Mouse (Mus musculus): Measurements from ENCODE around the gene Pqlc3.

Gene Pqlc3

DNA sequence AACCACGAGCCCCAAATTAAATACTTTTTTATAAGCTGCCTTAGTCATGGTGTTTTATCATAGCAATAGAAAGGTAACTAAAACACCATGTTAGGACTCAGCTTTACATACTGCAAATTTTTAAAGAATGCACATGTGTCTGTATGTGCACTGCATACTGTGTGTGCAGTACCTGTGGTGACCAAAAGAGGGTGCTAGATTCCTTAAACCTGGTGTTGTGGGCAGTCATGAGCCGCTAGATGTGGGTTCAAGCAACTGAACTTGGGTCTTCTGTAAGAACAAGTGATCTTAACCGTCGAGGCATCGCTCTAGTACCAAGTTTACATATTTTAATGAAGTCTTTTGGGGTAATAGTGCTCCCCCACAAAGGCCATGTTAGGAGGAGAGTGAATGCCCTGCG, 9.3 kb upstream of the Pqlc3 start:
- DNase-seq (ENCODE audit: low spot score in 2 of 2), result no peak

DNA sequence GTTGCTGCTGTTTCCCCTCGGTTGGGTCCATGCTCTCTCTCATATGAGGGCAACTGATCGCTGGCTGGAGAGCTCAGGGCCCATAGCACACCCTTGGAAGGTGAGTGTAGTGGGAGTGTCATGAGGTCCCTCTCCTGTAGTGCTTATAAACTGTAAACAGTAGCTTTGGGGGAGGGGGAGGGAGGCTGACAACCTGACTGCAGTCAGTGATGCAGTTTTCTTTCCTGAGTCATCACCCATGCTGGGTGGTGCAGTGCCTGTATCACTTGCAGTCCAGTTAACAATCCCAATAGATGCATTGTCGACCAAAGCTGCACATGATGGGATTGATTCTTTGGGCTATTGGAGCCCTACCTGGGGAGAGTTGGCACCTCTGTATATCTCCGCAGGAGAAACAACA, 1.0 kb upstream of the Pqlc3 start:
- no peak for DNase-seq (ENCODE audit: low spot score in 2 of 2)

- no peak for DNase-seq (ENCODE audit: low spot score in 2 of 2)
Observed at GRCm38 (mm10) chr12:17000628-17001027, 420 bp upstream of the Pqlc3 start.

DNA sequence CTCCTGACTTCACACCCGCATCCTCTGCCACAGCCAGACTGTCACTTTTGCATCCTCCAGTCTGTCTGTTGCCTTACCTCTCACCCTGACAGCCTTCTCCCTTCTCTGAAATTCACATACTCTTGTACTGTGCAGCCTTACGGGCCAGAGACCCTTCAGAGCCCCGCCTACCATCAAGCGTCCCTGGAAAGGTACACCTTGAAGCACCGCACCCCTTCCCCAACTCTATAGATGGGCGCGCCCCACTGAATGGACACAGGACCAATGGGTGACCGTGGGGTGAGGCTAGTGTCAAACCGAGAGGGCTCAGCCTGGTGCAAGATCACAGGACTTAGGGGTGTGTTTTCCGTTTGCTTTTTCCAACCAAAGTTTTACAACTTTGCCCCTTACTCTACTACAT, 1.1 kb downstream of the Pqlc3 start:
- no peak for DNase-seq (ENCODE audit: low spot score in 2 of 2)

DNA sequence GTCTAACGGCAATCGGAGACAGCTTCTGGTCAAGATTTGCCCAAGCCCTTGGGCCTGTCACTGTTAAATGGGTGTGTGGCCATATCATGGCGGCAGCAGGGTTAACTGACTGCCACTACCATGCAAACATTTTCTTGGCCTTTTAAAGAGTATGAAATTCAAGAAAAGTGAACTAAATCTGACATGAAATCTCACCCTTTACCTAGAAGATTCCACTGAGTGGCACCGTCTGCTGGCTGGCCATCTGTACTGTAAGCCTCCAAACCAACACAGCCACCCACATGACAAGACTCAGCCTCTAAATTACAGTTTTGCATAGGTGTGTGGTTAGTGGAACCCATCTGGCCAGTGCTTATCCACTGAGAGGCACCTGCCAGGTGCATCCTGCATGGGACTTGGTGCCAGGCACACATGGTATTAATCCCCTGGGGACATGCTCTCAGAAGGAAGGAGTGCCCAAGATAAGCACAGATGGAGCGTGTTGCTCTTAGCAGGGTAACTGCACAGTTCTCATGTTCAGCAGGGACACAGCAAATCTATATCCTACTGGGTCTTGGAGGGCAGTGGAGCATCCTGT, 3.2 kb downstream of the Pqlc3 start:
- DNase-seq (ENCODE audit: low spot score in 2 of 2), result no peak

DNA sequence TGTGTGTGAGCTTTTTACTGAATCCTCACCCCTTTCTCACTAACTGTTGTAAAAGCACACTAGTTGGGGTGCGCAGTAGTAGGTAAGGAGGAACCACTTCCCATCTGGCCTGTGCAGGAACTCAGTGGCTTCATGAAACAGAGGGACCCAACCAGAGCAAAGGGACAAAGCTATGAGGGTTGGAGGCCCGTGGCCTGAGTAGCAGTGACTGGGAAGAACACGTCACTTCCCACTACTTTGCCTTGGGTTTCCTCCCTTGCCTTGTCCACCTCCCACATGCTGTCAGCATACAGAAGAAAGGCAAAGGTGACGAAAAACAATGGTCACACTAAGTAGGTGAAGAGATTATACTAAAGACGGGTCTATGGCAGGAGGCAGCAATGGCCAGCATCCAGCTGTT, 3.9 kb downstream of the Pqlc3 start:
- DNase-seq (ENCODE audit: low spot score in 2 of 2), result no peak

DNA sequence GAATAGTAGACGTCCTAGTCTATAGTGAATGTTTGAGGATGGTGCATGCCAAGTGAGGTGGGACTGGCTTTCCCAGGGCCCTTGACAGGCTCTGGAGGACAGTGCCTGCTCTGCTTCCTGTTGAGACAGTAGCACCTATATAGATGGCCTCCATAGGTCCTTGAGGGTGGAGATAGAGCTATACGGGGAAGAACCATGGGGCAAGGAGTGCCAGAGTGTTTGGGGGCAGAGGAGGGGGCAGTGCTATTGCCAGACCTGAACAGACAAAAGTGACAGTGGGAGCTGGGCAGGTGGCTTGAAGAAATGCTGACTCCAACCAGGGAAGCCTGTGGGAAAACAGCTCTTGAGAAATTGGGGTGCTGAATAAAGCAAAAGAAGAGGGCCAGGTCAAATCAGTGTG, 5.9 kb downstream of the Pqlc3 start:
- no peak for DNase-seq (ENCODE audit: low spot score in 2 of 2)

DNA sequence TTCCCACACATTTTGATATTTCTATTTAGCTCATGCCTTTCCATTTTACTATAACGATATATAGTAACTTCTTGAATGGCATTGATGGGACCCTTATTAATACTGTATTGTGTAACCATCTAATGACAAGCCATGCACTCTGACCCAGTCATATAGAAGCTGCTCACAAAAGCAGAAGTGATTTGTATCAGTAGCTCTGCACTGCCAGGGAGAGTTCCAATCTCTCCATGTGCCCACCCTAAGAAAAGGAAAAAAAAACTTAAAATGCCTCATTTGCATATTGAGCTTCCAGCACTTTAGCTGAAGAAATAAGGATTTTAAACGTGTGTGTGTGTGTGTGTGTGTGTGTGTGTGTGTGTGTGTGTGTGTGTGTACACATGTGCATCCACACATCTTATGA, 7.9 kb downstream of the Pqlc3 start:
- no peak for DNase-seq (ENCODE audit: low spot score in 2 of 2)

GRCm38 (mm10) chr12:16991376-16991775, 8.8 kb downstream of the Pqlc3 start:
- DNase-seq (ENCODE audit: low spot score in 2 of 2), result no peak

DNA sequence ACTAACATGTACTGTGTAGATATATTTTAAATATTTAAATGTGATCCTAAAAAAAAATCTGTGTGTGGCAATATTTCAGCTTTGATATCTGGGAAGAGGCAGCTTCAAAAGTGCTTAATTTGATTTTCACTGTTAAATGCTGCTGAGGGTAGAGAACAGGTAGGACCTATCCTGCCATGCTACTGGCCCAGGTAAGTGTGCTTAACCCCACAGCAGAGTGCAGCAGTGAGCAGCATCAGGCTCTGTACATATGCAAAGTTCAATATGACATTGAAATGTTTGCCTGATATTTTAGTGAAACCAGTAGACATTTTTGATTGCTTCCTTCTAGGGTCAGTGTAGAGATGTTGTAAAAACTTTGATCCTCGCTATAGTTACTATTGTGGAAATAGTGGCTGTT, 14.4 kb downstream of the Pqlc3 start:
- DNase-seq (ENCODE audit: low spot score in 2 of 2), result no peak

GRCm38 (mm10) chr12:16977120-16977519, 23.1 kb downstream of the Pqlc3 start:
- DNase-seq (ENCODE audit: low spot score in 2 of 2), result no peak

DNA sequence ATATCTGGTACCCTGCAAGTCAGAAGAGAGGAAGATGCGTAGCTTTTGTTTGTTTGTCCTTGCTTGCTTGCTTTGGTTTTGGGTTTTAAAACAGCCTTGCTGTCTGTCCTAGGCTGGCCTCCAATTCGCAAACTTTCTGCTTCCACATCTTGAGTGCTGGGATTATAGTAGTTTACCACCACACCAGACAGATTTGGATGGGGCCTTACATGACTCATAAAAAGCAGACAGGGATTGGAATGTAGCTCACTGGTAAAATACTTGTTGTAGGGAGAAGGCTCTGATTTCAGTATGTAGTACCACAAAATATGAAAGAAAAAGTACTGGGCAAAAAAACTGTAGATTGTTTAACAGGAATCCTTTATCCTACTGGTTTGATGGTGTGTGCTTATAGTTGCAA, 33.4 kb downstream of the Pqlc3 start:
- DNase-seq (ENCODE audit: low spot score in 2 of 2), result no peak

DNA sequence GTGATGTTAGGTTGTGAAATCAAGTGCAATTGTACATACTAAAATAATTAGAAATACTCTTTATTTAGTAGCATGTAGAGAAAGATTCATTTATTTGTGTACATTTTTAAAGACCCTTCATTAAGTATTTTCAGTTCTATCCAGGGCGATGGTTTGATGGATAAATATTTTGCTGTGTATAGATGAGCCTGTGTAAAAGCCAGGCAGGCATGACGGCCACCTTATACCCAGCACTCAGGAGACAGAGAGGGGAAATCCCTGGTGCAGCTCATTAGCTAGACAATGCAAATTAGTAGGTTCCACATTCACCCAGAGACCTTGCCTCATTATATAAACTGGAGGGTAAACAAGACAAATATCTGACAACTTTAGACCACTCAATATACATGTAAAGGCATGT, 36.9 kb downstream of the Pqlc3 start:
- no peak for DNase-seq (ENCODE audit: low spot score in 2 of 2)

DNA sequence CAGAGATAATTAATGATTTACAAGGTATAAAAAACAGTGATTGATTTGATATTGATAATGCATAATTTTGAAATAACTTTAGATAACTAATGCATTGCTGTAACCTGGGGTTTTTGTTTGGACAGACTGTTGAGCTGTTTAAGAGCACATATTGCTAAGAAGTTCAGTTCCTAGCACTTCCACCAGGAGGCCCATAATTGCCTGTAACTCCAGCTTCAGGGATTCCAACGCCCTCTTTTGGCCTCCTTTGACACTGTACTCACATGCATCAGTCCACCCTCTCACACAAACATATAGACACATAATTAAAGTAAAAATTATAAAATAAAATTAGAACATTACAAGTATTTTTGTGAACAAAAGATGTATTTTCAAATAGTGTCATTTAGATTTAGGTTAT, 41.4 kb downstream of the Pqlc3 start:
- no peak for DNase-seq (ENCODE audit: low spot score in 2 of 2)

DNA sequence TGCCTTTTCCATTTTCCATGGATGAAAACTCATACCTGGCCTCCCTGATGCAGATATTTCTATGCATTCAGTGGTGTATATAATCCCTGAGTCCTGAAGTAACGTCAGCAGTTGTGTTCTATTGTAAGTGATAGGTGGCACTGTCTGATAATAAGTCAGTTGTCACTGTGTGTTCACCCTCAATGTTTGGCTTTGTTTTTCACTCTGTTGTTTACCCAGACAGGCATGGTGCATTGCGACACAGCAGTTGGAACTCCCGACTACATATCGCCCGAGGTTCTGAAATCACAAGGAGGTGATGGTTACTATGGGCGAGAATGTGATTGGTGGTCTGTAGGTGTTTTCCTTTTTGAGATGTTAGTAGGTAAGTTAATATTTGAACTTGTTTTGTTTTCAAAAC, 52.0 kb downstream of the Pqlc3 start:
- DNase-seq (ENCODE audit: low spot score in 2 of 2), result no peak

GRCm38 (mm10) chr12:16941976-16942375, 58.2 kb downstream of the Pqlc3 start:
- DNase-seq (ENCODE audit: low spot score in 2 of 2), result no peak

Data from urinary bladder, postnatal 4 days (tissue).